ENCODE assay signal across 21 mouse cellular contexts in genomic region chr4:57298181-57298580, GRCm38 (mm10). TPM values are rescaled to one million over a fixed set of nuclear protein-coding genes. Genes with fewer than 3 reads are reported as not detected.
DNase-seq lines count a peak whose midpoint lies in the region; ATAC-seq and TF ChIP-seq lines count a peak whose summit lies in the region.
"Had no signal": no experiment of that assay in that cellular context is flagged by ENCODE, and none has a peak within 500 bp of the region (broad histone marks: within the 10 kb centered on the region; RNA-seq: fewer than 3 reads in every experiment).

No protein-coding gene starts in this region.

- H3K4me3 ChIP-seq in hindbrain, embryonic 15.5 days = 0 out of 2 replicates have a peak overlapping the region, but pooled peaks have one; percentile 84
- H3K4me3 ChIP-seq in hindbrain, postnatal 0 days (ENCODE audit: low read length) = no peak overlapping the region
- H3K4me3 ChIP-seq in kidney, embryonic 16.5 days (ENCODE audit: low read length) = peak overlapping the region; percentile 93
- no peak overlapping the region for H3K4me3 ChIP-seq in stomach, embryonic 16.5 days (replicated peaks; ENCODE audit: low read length)
- no peak overlapping the region for H3K4me3 ChIP-seq in stomach, postnatal 0 days (ENCODE audit: low read depth, low read length)
- H3K4me3 ChIP-seq: heart, embryonic 10.5 days had no signal

- WGBS in hindbrain, embryonic 15.5 days = 58% methylated on average over 4 of the region's 4 CpGs
- WGBS in hindbrain, postnatal 0 days = 79% methylated on average over 4 of the region's 4 CpGs
- WGBS in kidney, embryonic 16.5 days = 53% methylated on average over 4 of the region's 4 CpGs
- WGBS in stomach, embryonic 16.5 days = 67% methylated on average over 4 of the region's 4 CpGs
- WGBS in stomach, postnatal 0 days = 72% methylated on average over 4 of the region's 4 CpGs

- H3K9ac ChIP-seq in hindbrain, embryonic 15.5 days = no peak overlapping the region
- H3K9ac ChIP-seq in hindbrain, postnatal 0 days (replicated peaks; ENCODE audit: low read length) = no peak overlapping the region
- no peak overlapping the region for H3K9ac ChIP-seq in kidney, embryonic 16.5 days (replicated peaks; ENCODE audit: low read length)
- no peak overlapping the region for H3K9ac ChIP-seq in stomach, embryonic 16.5 days (ENCODE audit: low read length)
- no peak overlapping the region for H3K9ac ChIP-seq in stomach, postnatal 0 days (ENCODE audit: low read length)
- H3K9ac ChIP-seq: embryonic facial prominence, embryonic 15.5 days had no signal

- no peak for TF ChIP-seq EP300 in stomach, postnatal 0 days (optimal IDR thresholded peaks at IDR 0.05)

- no peaks in the 10 kb centered on the region for H3K36me3 ChIP-seq in hindbrain, embryonic 15.5 days
- no peaks in the 10 kb centered on the region for H3K36me3 ChIP-seq in hindbrain, postnatal 0 days (ENCODE audit: insufficient read depth, low read length)
- H3K36me3 ChIP-seq in kidney, embryonic 16.5 days (ENCODE audit: insufficient read depth, low read length) = no peaks in the 10 kb centered on the region
- no peaks in the 10 kb centered on the region for H3K36me3 ChIP-seq in stomach, embryonic 16.5 days (ENCODE audit: control insufficient read depth, insufficient read depth, low read length)
- H3K36me3 ChIP-seq in stomach, postnatal 0 days (ENCODE audit: control insufficient read depth, insufficient read depth, low read length) = no peaks in the 10 kb centered on the region
- H3K36me3 ChIP-seq: embryonic facial prominence, embryonic 15.5 days; heart, embryonic 10.5 days; limb, embryonic 10.5 days had no signal

- peaks cover 37% of the 10 kb centered on the region for H3K4me1 ChIP-seq in hindbrain, embryonic 15.5 days (replicated peaks)
- peaks cover 19% of the 10 kb centered on the region; the same call in 1 of the 2 replicates for H3K4me1 ChIP-seq in hindbrain, postnatal 0 days (ENCODE audit: insufficient read depth, low read length)
- H3K4me1 ChIP-seq in kidney, embryonic 16.5 days (ENCODE audit: insufficient read depth, low read length) = peaks cover 55% of the 10 kb centered on the region
- peaks cover 24% of the 10 kb centered on the region for H3K4me1 ChIP-seq in stomach, embryonic 16.5 days (ENCODE audit: control insufficient read depth, insufficient read depth, low read length)
- peaks cover 7% of the 10 kb centered on the region; the same call in 1 of the 2 replicates for H3K4me1 ChIP-seq in stomach, postnatal 0 days (replicated peaks; ENCODE audit: control insufficient read depth, insufficient read depth)

- H3K9me3 ChIP-seq in hindbrain, embryonic 15.5 days = no peaks in the 10 kb centered on the region
- no peaks in the 10 kb centered on the region for H3K9me3 ChIP-seq in hindbrain, postnatal 0 days (ENCODE audit: low read length)
- H3K9me3 ChIP-seq in kidney, embryonic 16.5 days (ENCODE audit: low read length) = no peaks in the 10 kb centered on the region
- H3K9me3 ChIP-seq in stomach, embryonic 16.5 days (replicated peaks; ENCODE audit: control insufficient read depth, low read length) = no peaks in the 10 kb centered on the region
- no peaks in the 10 kb centered on the region for H3K9me3 ChIP-seq in stomach, postnatal 0 days (ENCODE audit: control insufficient read depth, low read length)
- H3K9me3 ChIP-seq: embryonic facial prominence, embryonic 15.5 days; heart, embryonic 10.5 days; limb, embryonic 10.5 days had no signal

- TF ChIP-seq CTCF in hindbrain, postnatal 0 days (IDR thresholded peaks at IDR 0.05; ENCODE audit: low read depth) = no peak
- TF ChIP-seq CTCF in stomach, postnatal 0 days (IDR thresholded peaks at IDR 0.05; ENCODE audit: low read depth) = no peak

- H3K4me2 ChIP-seq in hindbrain, embryonic 15.5 days = peak overlapping the region; percentile 94; the same call in 1 of the 2 replicates
- no peak overlapping the region for H3K4me2 ChIP-seq in hindbrain, postnatal 0 days (ENCODE audit: low read depth, low read length)
- H3K4me2 ChIP-seq in kidney, embryonic 16.5 days (replicated peaks; ENCODE audit: low read depth, low read length) = peak overlapping the region; percentile 71
- peak overlapping the region; percentile 86; the same call in 1 of the 2 replicates for H3K4me2 ChIP-seq in stomach, embryonic 16.5 days (ENCODE audit: low read depth, low read length)
- no peak overlapping the region for H3K4me2 ChIP-seq in stomach, postnatal 0 days (replicated peaks; ENCODE audit: low read depth)

- peaks cover 3% of the 10 kb centered on the region; the same call in 1 of the 2 replicates for H3K27me3 ChIP-seq in hindbrain, embryonic 15.5 days
- H3K27me3 ChIP-seq in hindbrain, postnatal 0 days (ENCODE audit: insufficient read depth, low read length) = no peaks in the 10 kb centered on the region
- peaks cover 8% of the 10 kb centered on the region; the same call in 1 of the 2 replicates for H3K27me3 ChIP-seq in kidney, embryonic 16.5 days (ENCODE audit: insufficient read depth, low read length)
- peaks cover 5% of the 10 kb centered on the region; the same call in 1 of the 2 replicates for H3K27me3 ChIP-seq in stomach, embryonic 16.5 days (ENCODE audit: control insufficient read depth, insufficient read depth, low read length)
- no peaks in the 10 kb centered on the region for H3K27me3 ChIP-seq in stomach, postnatal 0 days (ENCODE audit: control insufficient read depth, insufficient read depth, low read length)
- H3K27me3 ChIP-seq: embryonic facial prominence, embryonic 15.5 days had no signal

- H3K27ac ChIP-seq in hindbrain, embryonic 15.5 days (replicated peaks) = no peak overlapping the region
- H3K27ac ChIP-seq in hindbrain, postnatal 0 days = no peak overlapping the region
- peak overlapping the region; percentile 85 for H3K27ac ChIP-seq in kidney, embryonic 16.5 days (ENCODE audit: low read length)
- no peak overlapping the region for H3K27ac ChIP-seq in stomach, embryonic 16.5 days (ENCODE audit: low read length)
- H3K27ac ChIP-seq in stomach, postnatal 0 days (replicated peaks) = no peak overlapping the region
- H3K27ac ChIP-seq: embryonic facial prominence, embryonic 15.5 days; gastrocnemius, adult 2 months; heart, embryonic 10.5 days; limb, embryonic 10.5 days had no signal

- DNase-seq in hindbrain, postnatal 0 days (ENCODE audit: low spot score) = no peak
- DNase-seq in kidney, adult 11 months = no peak
- no peak for DNase-seq in stomach, postnatal 0 days (ENCODE audit: low spot score)
- no peak for DNase-seq in right cerebral cortex, postnatal 4 days
- DNase-seq: adrenal gland, postnatal 25 days; cerebellum, adult 9-10 months; gastrocnemius, adult 2 months; liver; lung, adult 2 months; lung, postnatal 14 days; right cerebral cortex, postnatal 14 days; spleen, adult 18-20 months; thymus, postnatal 14 days had no signal

- ATAC-seq in hindbrain, embryonic 15.5 days (ENCODE audit: low FRiP score, low read depth) = no peak
- no peak for ATAC-seq in hindbrain, postnatal 0 days
- no peak for ATAC-seq in kidney, embryonic 16.5 days (ENCODE audit: low FRiP score, low TSS enrichment)
- no peak for ATAC-seq in stomach, embryonic 16.5 days (ENCODE audit: insufficient read depth, low FRiP score)
- ATAC-seq in stomach, postnatal 0 days (ENCODE audit: low FRiP score, low TSS enrichment) = no peak
- ATAC-seq: CD4-positive, CD25-positive, alpha-beta regulatory T cell, adult 4 months; forebrain, embryonic 14.5 days had no signal

RNA-seq across cellular contexts. Expression of gene Ptpn3, which starts 3.5 kb away (rescaled TPM):
- polyA plus RNA-seq in hindbrain, embryonic 15.5 days (2015; fragmentation: Nextera tagmentation; extraction: Ambion mirVana) = 3.7 and 4.0 TPM in 2 replicates
- 3.2 and 10.1 TPM in 2 replicates for total RNA-seq in hindbrain, postnatal 0 days (2014; rRNA removed)
- polyA plus RNA-seq in hindbrain, postnatal 0 days (2015; fragmentation: Nextera tagmentation; extraction: Ambion mirVana) = 2.8 and 3.4 TPM in 2 replicates
- 9.0 and 9.3 TPM in 2 replicates for polyA plus RNA-seq in kidney, embryonic 16.5 days (2015; fragmentation: Nextera tagmentation; extraction: Ambion mirVana)
- 7.1 and 7.7 TPM in 2 replicates for polyA plus RNA-seq in stomach, embryonic 16.5 days (2015; fragmentation: Nextera tagmentation; extraction: Ambion mirVana)
- polyA plus RNA-seq in stomach, postnatal 0 days (2015; fragmentation: Nextera tagmentation; extraction: Ambion mirVana) = 4.3 and 5.2 TPM in 2 replicates

Comparison
In these comparisons a context has a peak if more than half of its experiments do, and no peak if none do; other contexts are left out.
1. H3K4me2 ChIP-seq: peak in hindbrain, embryonic 15.5 days (single experiment), kidney, embryonic 16.5 days (single experiment) and stomach, embryonic 16.5 days (single experiment); none in hindbrain, postnatal 0 days (single experiment) and stomach, postnatal 0 days (single experiment).
2. H3K4me3 ChIP-seq: peak in hindbrain, embryonic 15.5 days (single experiment) and kidney, embryonic 16.5 days (single experiment); none in hindbrain, postnatal 0 days (single experiment), stomach, embryonic 16.5 days (single experiment) and stomach, postnatal 0 days (single experiment).